Mouse (Mus musculus): ENCODE data around the gene Kdf1.
A peak's percentile ranks its signal among the peaks of the same experiment; 100 is the strongest.
"Not testable (repeated sequence)": the region's sequence is repeated elsewhere in the genome, so short reads cannot be mapped to it uniquely, and the experiment has no call there.

Gene Kdf1

GRCm38 (mm10) chr4:133496738-133497445 lies 21.9 kb upstream of the Kdf1 start:
- no peak for DNase-seq

- peak; percentile 94 for DNase-seq
Observed at GRCm38 (mm10) chr4:133497461-133498159, 21.2 kb upstream of the Kdf1 start.

GRCm38 (mm10) chr4:133498160-133498724 lies 20.5 kb upstream of the Kdf1 start, which contains the start of gene Trnp1:
Gene Trnp1 (minus strand): TSS chr4:133498550.
- DNase-seq, result peak; percentile 98

GRCm38 (mm10) chr4:133501514-133501913 lies 17.2 kb upstream of the Kdf1 start:
- no peak for DNase-seq

GRCm38 (mm10) chr4:133504300-133504699 lies 14.5 kb upstream of the Kdf1 start:
- no peak for DNase-seq

GRCm38 (mm10) chr4:133504755-133505485 lies 13.8 kb upstream of the Kdf1 start:
- DNase-seq, result no peak

- DNase-seq, result no peak
Observed at GRCm38 (mm10) chr4:133506573-133506972, 12.2 kb upstream of the Kdf1 start.

GRCm38 (mm10) chr4:133508990-133509389 lies 9.8 kb upstream of the Kdf1 start:
- DNase-seq, result no peak

- no peak for DNase-seq
Observed at GRCm38 (mm10) chr4:133511050-133511449, 7.7 kb upstream of the Kdf1 start.

GRCm38 (mm10) chr4:133512511-133512910 lies 6.3 kb upstream of the Kdf1 start:
- DNase-seq, result not testable (repeated sequence)

GRCm38 (mm10) chr4:133512972-133513371 lies 5.8 kb upstream of the Kdf1 start:
- DNase-seq, result peak; percentile 94

- no peak for DNase-seq
Observed at GRCm38 (mm10) chr4:133519369-133519665, 554 bp downstream of the Kdf1 start.

- DNase-seq, result no peak
Observed at GRCm38 (mm10) chr4:133521502-133521901, 2.7 kb downstream of the Kdf1 start.

GRCm38 (mm10) chr4:133527788-133528187 lies 9.0 kb downstream of the Kdf1 start:
- DNase-seq, result no peak

- DNase-seq, result no peak
Observed at GRCm38 (mm10) chr4:133532777-133533176, 14.0 kb downstream of the Kdf1 start.

- no peak for DNase-seq
Observed at GRCm38 (mm10) chr4:133536081-133536480, 17.3 kb downstream of the Kdf1 start.

GRCm38 (mm10) chr4:133536652-133537051 lies 17.9 kb downstream of the Kdf1 start:
- DNase-seq, result no peak

GRCm38 (mm10) chr4:133545272-133546231 lies 26.8 kb downstream of the Kdf1 start, which contains the start of gene Nudc:
Gene Nudc (minus strand): TSS chr4:133545996.
- peak; percentile 100 for DNase-seq

GRCm38 (mm10) chr4:133552029-133552428 lies 33.3 kb downstream of the Kdf1 start:
- DNase-seq, result no peak

- DNase-seq, result peak; percentile 95
Observed at GRCm38 (mm10) chr4:133552768-133553447, 34.1 kb downstream of the Kdf1 start, which contains the start of gene Nr0b2. Gene Nr0b2 (plus strand): TSS chr4:133553376.

All from heart, adult 11 months (tissue).